Mouse (Mus musculus) spleen, postnatal 4 days (tissue): ENCODE results near the gene Actrt3.
A peak's percentile ranks its signal among the peaks of the same experiment; 100 is the strongest.

Source experiments
- DNase-seq, 2 experiments: peaks; one replicate each; pipeline ENCODE4 v3.0.0; 2022; ENCODE audit warnings: low spot score in 2 of 2

Actrt3 gene

DNA sequence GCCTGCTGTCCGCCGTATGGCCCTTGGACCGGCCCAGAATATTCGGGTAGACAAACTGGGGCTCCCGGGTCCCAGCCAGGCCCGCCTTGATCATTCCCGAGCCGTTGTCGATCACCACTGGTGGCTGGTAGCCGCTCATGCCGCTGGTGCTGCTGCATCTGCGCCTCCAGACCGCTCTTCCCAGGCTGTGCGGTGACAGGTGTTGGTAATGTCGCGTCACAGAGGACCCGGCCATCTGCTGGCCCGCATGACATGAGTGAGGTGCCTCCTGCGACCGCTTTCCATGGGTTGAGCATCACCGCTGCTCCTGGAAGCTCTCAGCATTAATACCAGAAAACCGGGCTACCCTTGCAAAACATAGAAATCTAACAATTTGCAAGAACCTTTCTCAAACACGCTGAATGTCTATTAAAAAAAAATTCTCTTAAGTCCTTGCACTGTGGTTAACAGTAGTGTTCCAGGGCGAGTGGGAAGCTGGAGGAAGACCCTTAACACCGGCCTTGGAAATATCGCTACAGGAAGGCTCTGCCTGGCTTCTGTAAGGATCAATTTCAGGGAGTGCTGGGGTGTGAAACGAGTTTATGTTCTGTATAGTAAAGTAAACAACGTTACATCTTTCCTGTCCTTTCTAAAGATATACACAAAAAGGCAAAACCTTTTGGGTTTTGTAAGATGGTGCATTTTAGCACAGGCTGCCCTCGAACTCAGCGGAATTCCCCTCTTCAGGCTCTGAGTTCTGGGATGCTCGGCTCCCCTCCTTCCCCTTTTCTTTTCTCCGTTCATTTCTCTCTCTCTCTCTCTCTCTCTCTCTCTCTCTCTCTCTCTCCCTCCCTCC is at the start of gene Actrt3:
Gene Actrt3, minus strand, starts transcription at position 229 of the 835 bp plus-strand sequence.
- peak; percentile 35 to 70 for DNase-seq

- no peak for DNase-seq
These were observed 48.7 kb upstream of the Actrt3 start for GRCm38 (mm10) chr3:30648466-30648865.

GRCm38 (mm10) chr3:30647440-30648090 is 47.8 kb upstream of the Actrt3 start, which contains the start of gene Lrrc34:
Lrrc34 (minus strand) TSS chr3:30647869.
- peak in 1 of 2 experiments; percentile 18 for DNase-seq

GRCm38 (mm10) chr3:30646761-30647160 is 47.0 kb upstream of the Actrt3 start:
- no peak for DNase-seq

GRCm38 (mm10) chr3:30644207-30644606 is 44.5 kb upstream of the Actrt3 start, which contains the start of gene Lrriq4:
Lrriq4 (plus strand) TSS chr3:30644507.
- no peak for DNase-seq

DNA sequence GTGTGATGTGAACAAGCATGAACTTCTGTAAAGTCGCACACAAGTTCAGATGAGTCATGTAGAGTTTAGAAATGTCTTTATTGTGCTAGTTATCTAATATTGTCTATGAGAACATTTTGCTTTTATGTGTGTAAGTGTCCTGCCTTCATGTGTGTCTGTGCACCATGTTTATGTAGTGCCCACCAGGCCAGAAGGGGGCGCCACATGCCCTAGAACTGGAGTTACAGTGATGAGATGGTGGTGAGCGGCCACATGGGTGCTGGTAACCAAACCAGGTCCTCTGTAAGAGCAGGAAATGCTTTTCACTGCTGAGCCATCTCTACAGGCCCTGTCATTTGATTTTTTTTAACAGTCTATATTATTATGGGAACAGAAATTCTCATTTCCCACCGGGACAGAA is 35.9 kb upstream of the Actrt3 start:
- DNase-seq: no peak

GRCm38 (mm10) chr3:30633681-30634080 is 33.9 kb upstream of the Actrt3 start:
- no peak for DNase-seq

- no peak for DNase-seq
These were observed 20.4 kb upstream of the Actrt3 start for GRCm38 (mm10) chr3:30620132-30620531.

DNA sequence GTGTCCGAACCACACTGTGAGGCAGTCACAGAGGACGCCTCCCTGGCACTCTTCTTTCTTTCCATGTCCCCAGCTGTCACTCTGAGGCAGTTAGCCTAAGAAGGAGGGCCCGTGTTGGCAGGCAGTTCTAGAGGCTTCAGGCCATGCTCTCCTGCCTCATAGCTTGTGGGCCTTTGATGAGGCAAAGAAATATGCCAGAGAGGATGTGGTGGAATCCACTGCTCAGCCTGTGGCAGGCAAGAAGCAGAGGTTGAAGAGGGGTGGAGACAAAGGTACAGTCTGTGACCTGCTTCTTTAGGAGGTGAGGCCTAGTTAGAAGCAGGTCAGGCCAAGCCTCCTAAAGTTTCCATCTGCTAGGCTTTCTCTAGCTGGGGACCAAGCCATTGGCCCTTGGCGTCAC is 11.2 kb upstream of the Actrt3 start:
- DNase-seq: no peak

DNA sequence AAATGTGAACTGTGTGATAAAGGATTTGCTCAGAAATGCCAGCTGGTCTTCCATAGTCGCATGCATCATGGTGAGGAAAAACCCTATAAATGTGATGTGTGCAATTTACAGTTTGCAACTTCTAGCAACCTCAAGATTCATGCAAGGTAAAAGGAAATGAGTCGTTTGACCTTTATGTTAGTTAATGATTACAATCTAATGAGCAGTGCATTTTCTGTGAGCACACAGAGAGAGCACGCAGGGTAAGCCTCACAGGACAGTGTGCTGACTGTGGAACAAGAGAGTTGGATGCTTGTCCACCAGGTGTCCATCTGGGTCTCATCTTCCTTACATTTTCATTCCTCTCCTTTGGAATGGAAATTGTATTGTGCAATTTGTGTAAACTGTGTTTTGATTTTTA is 9.3 kb upstream of the Actrt3 start:
- no peak for DNase-seq

DNA sequence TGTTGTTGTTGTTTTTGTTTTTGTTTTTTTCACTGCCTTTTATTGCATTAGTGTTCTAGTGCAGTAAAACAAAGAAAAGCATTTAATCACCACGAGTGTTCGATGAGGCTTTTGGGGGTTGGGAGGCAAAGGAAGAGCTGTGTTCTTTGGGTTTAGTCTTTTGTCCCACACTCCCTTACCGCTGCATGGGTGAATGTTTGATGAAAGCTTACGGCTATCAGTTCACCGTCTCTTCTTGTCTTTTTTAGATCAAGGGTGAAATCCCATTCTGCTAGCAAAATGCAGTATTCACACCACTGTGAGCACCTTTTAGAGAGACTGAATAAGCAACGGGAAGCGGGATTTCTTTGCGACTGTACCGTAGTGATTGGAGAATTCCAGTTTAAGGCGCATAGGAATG is 3.5 kb upstream of the Actrt3 start:
- DNase-seq: no peak

- peak; percentile 77 to 88 for DNase-seq
These were observed 3.0 kb upstream of the Actrt3 start for GRCm38 (mm10) chr3:30602740-30603098.

DNA sequence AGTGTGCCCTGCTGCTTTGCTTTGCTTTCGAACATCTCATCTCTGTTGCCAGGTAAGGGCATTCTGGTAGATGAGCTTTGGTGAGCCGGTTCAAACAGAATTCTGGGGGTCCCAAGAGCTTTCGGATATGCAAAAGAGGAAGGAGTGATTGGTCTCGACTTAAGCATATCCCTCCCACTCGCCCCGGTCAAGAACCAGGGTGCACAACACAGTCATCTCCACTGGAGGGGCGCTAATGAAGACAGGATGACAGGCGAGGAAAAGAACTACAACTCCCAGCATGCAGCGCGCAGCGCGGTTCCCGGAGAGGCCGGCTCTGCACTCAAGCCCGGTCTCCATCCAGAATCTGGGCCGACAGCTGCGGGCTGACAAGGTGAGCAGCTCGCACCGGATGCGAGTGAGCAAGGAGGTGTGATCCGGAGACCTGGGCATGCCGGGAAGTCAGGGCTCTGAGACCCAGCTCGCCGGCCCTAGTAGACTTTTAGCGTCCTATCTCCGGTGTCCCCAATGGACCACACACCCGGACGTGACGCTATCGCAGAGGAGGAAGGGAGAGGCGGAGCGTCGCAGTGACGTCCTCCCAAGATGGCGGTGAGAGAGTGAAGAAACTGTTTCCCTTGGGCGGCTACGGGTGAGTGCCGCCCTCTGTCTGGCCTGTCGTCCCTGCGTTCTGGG is 2.5 kb upstream of the Actrt3 start, which contains the start of gene Mynn:
Gene Mynn, plus strand, starts transcription at position 1 of the 675 bp plus-strand sequence.
- DNase-seq: peak; percentile 94 to 97

GRCm38 (mm10) chr3:30601610-30602064 is 1.9 kb upstream of the Actrt3 start:
- no peak for DNase-seq

DNA sequence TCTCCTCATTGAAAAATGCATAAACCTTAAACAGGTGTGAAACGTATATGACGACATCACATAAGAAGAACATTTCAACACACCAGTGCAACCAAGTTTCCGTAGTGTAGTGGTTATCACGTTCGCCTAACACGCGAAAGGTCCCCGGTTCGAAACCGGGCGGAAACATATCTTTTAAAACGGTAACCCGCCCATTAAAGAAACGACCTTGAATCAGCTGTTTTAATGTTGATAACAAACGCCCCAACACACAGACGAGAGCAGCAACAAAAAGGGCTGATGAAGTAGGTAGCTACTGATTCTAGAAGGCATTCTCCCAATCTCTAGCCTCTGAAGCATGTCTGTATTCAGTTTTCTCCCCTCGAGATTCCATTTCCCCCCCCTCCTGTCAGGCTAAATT is 1.4 kb upstream of the Actrt3 start:
- DNase-seq: peak; percentile 90 to 94

GRCm38 (mm10) chr3:30600717-30601116 is 978 bp upstream of the Actrt3 start:
- DNase-seq: peak; percentile 26 to 68

- DNase-seq: no peak
These were observed 2.5 kb downstream of the Actrt3 start for GRCm38 (mm10) chr3:30597271-30597670.

- DNase-seq: no peak
These were observed 4.5 kb downstream of the Actrt3 start for GRCm38 (mm10) chr3:30595111-30595832.

- DNase-seq: no peak
These were observed 5.8 kb downstream of the Actrt3 start for GRCm38 (mm10) chr3:30593719-30594485.

GRCm38 (mm10) chr3:30592418-30592853 is 7.3 kb downstream of the Actrt3 start:
- no peak for DNase-seq

DNA sequence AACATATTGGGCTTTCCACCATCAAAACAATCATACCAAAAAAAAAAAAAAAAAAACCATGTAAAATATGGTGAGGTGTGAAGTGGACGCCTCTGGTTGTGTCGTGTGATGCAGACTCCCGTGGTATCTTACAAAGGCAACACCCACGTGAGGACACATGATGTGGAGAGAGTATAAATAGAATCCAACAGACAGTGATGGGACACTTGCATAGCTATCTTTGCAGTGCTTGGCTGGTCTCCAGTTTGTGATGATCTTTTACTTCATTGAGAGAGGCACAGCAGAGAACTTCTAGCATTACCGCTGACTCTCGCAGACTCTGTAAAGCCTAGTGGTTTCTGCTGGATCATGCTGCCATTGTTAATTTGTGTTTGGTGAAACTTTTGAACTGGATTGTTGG is 10.9 kb downstream of the Actrt3 start:
- DNase-seq: no peak
